Mouse (Mus musculus) C2C12 (cell line): ENCODE data around the gene Nck1.

ENCODE experiments used
- CEBPB ChIP-seq: IDR thresholded peaks from one replicate; pipeline ENCODE4 v1.6.1; 2011; ENCODE audit warnings: low read depth, mild to moderate bottlenecking, control low read depth, moderate library complexity
- CTCF ChIP-seq: IDR thresholded peaks from one replicate; pipeline ENCODE4 v1.5.1; 2011; ENCODE audit not compliant: control insufficient read depth, insufficient read depth, insufficient read length
- MYOD1 ChIP-seq: IDR thresholded peaks from one replicate; pipeline ENCODE4 v1.6.1; 2011; ENCODE audit warnings: low read depth; ENCODE audit not compliant: control insufficient read depth, insufficient read length
- MYOG ChIP-seq: IDR thresholded peaks from one replicate; pipeline ENCODE4 v1.6.1; 2011; ENCODE audit not compliant: control insufficient read depth, insufficient read length; ENCODE audit errors: extremely low read depth

DNA sequence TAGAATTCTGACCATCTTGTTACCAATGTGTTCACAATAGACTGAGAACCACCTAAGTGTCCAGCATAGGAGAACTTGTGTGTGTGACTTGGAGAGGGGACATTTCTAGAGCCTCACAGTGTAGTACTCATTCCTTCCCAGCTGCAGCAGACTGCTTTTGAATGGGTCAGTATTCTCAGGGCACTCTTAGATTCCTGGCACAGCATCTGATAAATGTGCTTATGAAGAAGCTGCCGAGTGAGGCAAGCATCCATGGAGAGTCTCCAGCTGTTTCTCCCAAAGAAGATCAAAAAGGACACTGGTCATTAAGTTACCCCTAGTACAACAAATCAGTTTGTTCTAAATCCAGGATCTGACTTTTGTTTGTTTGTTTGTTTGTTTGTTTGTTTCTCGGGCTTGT, 27.4 kb upstream of the Nck1 start:
- TF ChIP-seq MYOG (no peak), CTCF (no peak), CEBPB (no peak), MYOD1 (no peak)
